Mouse (Mus musculus): ENCODE measurements around the gene Iqsec3. TPM values are rescaled to one million over a fixed set of nuclear protein-coding genes. Genes with fewer than 3 reads are reported as not detected.

Gene Iqsec3
- total and polyA plus RNA-seq, 2 experiments from 2014 or later = 0.04 TPM; not detected in 1

DNA sequence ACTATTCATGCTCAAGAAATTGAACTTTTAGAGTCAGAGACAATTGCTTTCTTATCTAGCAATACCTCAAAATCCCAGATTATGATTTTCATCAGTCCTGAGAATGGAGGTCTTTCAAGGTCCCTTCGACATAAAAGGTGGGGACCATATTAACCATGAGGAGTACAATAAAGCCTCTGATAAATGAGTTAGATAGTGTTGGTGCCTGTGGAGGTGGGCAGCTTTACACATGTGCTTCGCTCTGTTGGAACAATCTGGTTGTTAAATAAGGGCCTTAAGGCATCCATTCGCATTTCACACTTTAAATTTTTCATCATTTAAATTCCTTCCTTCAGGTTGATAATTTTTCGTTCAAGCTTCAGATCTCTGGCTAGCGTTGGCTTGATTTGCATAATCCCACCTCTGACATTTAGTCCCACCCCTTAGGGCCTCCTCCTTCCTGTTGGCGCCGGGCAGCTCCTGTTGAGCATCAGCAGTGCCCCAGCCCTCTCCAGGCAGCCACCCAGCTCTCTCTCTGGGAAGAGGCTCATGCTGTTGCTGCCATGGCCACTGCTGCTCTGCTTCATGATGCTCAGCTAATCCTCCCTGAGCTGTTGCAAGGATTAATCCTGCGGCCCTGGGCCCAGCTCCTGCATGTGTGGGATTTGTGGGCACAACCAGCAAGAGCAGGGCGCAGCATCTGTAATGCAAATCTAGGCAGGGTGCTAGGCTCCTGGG lies 25.5 kb upstream of the Iqsec3 start:
- 15% methylated on average over 9 of the region's 9 CpGs for WGBS
- Histone ChIP-seq H3K9ac (replicated peaks; ENCODE audit: low read depth, low read length) (no peak overlapping the region), H3K27me3 (ENCODE audit: control insufficient read depth, insufficient read depth, low read length) (no peaks in the 10 kb centered on the region), H3K9me3 (replicated peaks; ENCODE audit: control insufficient read depth, low read length) (no peaks in the 10 kb centered on the region), H3K36me3 (replicated peaks; ENCODE audit: control insufficient read depth, insufficient read depth, low read length) (no peaks in the 10 kb centered on the region), H3K4me1 (ENCODE audit: control insufficient read depth, insufficient read depth) (no peaks in the 10 kb centered on the region), H3K4me3 (ENCODE audit: low read depth, low read length) (no peak overlapping the region), H3K27ac (ENCODE audit: low read depth) (no peak overlapping the region), H3K4me2 (ENCODE audit: low read depth, low read length) (no peak overlapping the region)
- TF ChIP-seq EP300 (IDR thresholded peaks at IDR 0.05; ENCODE audit: low read depth) = no peak
- TF ChIP-seq CTCF (IDR thresholded peaks at IDR 0.05; ENCODE audit: low read depth) = no peak
- DNase-seq (ENCODE audit: low spot score) = no peak
- no peak for ATAC-seq (ENCODE audit: insufficient read depth, low read depth)

DNA sequence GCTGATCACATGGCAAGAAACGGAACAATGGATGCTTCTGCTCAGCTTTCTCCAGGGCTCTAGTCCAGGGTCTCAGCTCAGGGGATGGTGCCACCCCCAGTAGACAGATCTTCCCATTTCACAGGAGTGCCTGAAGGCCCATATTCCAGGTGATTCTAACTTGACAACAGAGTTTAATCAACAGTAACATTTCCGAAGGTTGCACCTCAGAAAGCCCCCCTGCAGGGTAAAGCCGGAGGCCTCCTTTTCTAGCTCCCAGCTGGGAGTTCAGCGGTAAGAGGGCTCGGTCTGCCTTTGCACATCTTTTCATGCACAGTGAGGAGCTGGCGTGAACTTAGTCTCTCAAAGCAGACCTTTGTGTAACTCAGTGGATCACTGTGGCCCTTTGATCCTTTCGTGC lies 22.1 kb upstream of the Iqsec3 start:
- no peak for DNase-seq (ENCODE audit: low spot score)
- Histone ChIP-seq H3K9ac (replicated peaks; ENCODE audit: low read depth, low read length) (no peak overlapping the region), H3K9me3 (replicated peaks; ENCODE audit: control insufficient read depth, low read length) (no peaks in the 10 kb centered on the region), H3K36me3 (replicated peaks; ENCODE audit: control insufficient read depth, insufficient read depth, low read length) (no peaks in the 10 kb centered on the region), H3K4me1 (ENCODE audit: control insufficient read depth, insufficient read depth) (no peaks in the 10 kb centered on the region), H3K27ac (ENCODE audit: low read depth) (no peak overlapping the region), H3K4me2 (ENCODE audit: low read depth, low read length) (no peak overlapping the region), H3K4me3 (ENCODE audit: low read depth, low read length) (no peak overlapping the region), H3K27me3 (ENCODE audit: control insufficient read depth, insufficient read depth, low read length) (no peaks in the 10 kb centered on the region)
- ATAC-seq (ENCODE audit: insufficient read depth, low read depth) = no peak
- WGBS = 52% methylated on average over 7 of the region's 7 CpGs
- TF ChIP-seq CTCF (IDR thresholded peaks at IDR 0.05; ENCODE audit: low read depth) = no peak
- no peak for TF ChIP-seq EP300 (IDR thresholded peaks at IDR 0.05; ENCODE audit: low read depth)

DNA sequence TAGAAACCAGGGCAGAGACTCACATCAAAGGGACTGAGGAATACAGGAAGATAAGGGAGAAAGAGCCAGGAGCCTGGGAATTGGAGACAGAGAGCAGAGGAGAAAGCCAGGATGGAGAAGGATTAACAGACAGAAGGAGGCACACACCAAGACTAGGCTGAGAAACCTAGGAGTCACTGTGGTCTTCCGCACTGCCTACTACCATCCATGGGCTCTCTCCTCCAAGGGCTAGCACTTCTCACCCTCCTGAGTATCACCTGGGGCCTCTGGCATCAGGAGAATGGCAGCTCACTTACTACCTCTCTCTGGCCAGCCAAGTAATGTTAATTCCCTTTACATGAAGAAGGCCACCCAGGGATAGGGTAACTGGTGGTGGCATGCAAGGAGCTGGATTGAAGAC lies 21.5 kb upstream of the Iqsec3 start:
- ATAC-seq (ENCODE audit: insufficient read depth, low read depth) (no peak), DNase-seq (ENCODE audit: low spot score) (no peak)
- H3K4me2 ChIP-seq (ENCODE audit: low read depth, low read length) = no peak overlapping the region
- H3K36me3 ChIP-seq (replicated peaks; ENCODE audit: control insufficient read depth, insufficient read depth, low read length) = no peaks in the 10 kb centered on the region
- WGBS = 100% methylated on average over 1 of the region's 1 CpGs
- no peak for TF ChIP-seq CTCF (IDR thresholded peaks at IDR 0.05; ENCODE audit: low read depth)
- TF ChIP-seq EP300 (IDR thresholded peaks at IDR 0.05; ENCODE audit: low read depth) = no peak
- H3K4me1 ChIP-seq (ENCODE audit: control insufficient read depth, insufficient read depth) = no peaks in the 10 kb centered on the region
- H3K27me3 ChIP-seq (ENCODE audit: control insufficient read depth, insufficient read depth, low read length) = no peaks in the 10 kb centered on the region
- H3K27ac ChIP-seq (ENCODE audit: low read depth) = no peak overlapping the region
- no peak overlapping the region for H3K9ac ChIP-seq (replicated peaks; ENCODE audit: low read depth, low read length)
- H3K9me3 ChIP-seq (replicated peaks; ENCODE audit: control insufficient read depth, low read length) = no peaks in the 10 kb centered on the region
- no peak overlapping the region for H3K4me3 ChIP-seq (ENCODE audit: low read depth, low read length)

DNA sequence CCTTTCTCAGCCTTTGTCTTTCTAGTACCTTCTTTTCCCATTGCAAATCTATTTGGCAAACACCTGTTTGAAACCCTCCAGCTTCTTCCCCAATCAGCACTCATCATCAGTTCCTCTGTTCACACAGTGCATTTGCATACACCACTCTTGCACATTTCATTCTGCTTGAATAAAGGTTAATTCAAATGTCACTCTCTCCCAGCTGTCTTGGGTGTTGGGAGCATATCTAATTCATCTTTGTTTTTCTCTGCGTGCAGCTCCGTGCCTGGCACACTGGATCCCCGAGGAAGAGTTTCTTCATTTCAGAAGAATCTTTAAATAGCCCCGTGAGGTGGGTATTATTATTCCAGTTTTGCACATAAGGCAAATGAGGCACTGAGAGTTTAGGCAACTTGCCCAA lies 20.8 kb upstream of the Iqsec3 start:
- no peak for ATAC-seq (ENCODE audit: insufficient read depth, low read depth)
- Histone ChIP-seq H3K27me3 (ENCODE audit: control insufficient read depth, insufficient read depth, low read length) (no peaks in the 10 kb centered on the region), H3K9me3 (replicated peaks; ENCODE audit: control insufficient read depth, low read length) (no peaks in the 10 kb centered on the region), H3K4me2 (ENCODE audit: low read depth, low read length) (no peak overlapping the region), H3K9ac (replicated peaks; ENCODE audit: low read depth, low read length) (no peak overlapping the region), H3K4me1 (ENCODE audit: control insufficient read depth, insufficient read depth) (no peaks in the 10 kb centered on the region), H3K36me3 (replicated peaks; ENCODE audit: control insufficient read depth, insufficient read depth, low read length) (no peaks in the 10 kb centered on the region), H3K27ac (ENCODE audit: low read depth) (no peak overlapping the region), H3K4me3 (ENCODE audit: low read depth, low read length) (no peak overlapping the region)
- WGBS = 67% methylated on average over 4 of the region's 4 CpGs
- DNase-seq (ENCODE audit: low spot score) = no peak
- no peak for TF ChIP-seq EP300 (IDR thresholded peaks at IDR 0.05; ENCODE audit: low read depth)
- TF ChIP-seq CTCF (IDR thresholded peaks at IDR 0.05; ENCODE audit: low read depth) = no peak

DNA sequence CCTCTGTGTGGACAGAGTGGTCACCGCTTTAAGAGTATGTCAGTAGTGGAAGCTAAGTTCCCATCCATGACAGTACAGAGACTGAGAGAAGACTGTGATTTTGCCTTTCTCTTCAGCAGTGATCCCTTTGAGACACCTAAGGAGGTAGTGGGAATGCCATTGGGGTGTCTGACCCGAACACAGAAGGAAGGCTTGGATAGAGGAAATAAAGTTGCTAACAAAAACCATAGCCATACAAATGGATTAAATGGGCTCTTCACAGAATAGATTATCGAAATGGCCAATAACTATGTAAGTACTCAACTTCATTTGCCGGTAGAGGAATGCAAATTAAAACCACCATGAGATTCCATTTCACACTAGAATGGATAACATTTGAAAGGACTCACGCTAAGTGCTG lies 17.9 kb upstream of the Iqsec3 start:
- 68% methylated on average over 5 of the region's 5 CpGs for WGBS
- Histone ChIP-seq H3K4me2 (ENCODE audit: low read depth, low read length) (no peak overlapping the region), H3K36me3 (replicated peaks; ENCODE audit: control insufficient read depth, insufficient read depth, low read length) (no peaks in the 10 kb centered on the region), H3K4me1 (ENCODE audit: control insufficient read depth, insufficient read depth) (no peaks in the 10 kb centered on the region), H3K27me3 (ENCODE audit: control insufficient read depth, insufficient read depth, low read length) (no peaks in the 10 kb centered on the region), H3K9me3 (replicated peaks; ENCODE audit: control insufficient read depth, low read length) (no peaks in the 10 kb centered on the region), H3K27ac (ENCODE audit: low read depth) (no peak overlapping the region), H3K4me3 (ENCODE audit: low read depth, low read length) (no peak overlapping the region), H3K9ac (replicated peaks; ENCODE audit: low read depth, low read length) (no peak overlapping the region)
- TF ChIP-seq EP300 (IDR thresholded peaks at IDR 0.05; ENCODE audit: low read depth) (no peak), CTCF (IDR thresholded peaks at IDR 0.05; ENCODE audit: low read depth) (no peak)
- ATAC-seq (ENCODE audit: insufficient read depth, low read depth) (no peak), DNase-seq (ENCODE audit: low spot score) (no peak)

DNA sequence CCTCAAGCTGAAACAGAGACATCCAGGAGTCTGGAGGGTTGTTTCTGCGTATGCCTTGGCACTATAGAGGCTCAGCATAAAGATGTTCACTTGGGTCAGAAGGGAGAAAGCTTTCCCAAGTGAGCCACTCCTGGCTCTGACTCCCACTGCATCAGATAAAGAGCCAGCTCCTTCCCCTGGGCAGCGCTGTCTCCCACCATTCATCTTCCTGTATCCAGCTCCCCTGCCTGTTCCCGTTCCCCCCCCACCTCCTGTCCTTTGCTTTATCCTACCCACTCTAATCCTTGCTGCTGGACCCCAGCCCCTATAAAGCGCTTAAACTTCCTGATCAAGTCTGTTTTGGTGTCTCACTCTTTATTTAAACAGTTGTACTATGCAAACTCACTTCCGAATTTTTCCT lies 1.2 kb downstream of the Iqsec3 start:
- Histone ChIP-seq H3K9me3 (replicated peaks; ENCODE audit: control insufficient read depth, low read length) (no peaks in the 10 kb centered on the region), H3K27me3 (ENCODE audit: control insufficient read depth, insufficient read depth, low read length) (peaks cover 42% of the 10 kb centered on the region), H3K27ac (ENCODE audit: low read depth) (no peak overlapping the region), H3K9ac (replicated peaks; ENCODE audit: low read depth, low read length) (no peak overlapping the region), H3K4me2 (ENCODE audit: low read depth, low read length) (no peak overlapping the region), H3K4me3 (ENCODE audit: low read depth, low read length) (no peak overlapping the region), H3K4me1 (ENCODE audit: control insufficient read depth, insufficient read depth) (no peaks in the 10 kb centered on the region), H3K36me3 (replicated peaks; ENCODE audit: control insufficient read depth, insufficient read depth, low read length) (no peaks in the 10 kb centered on the region)
- TF ChIP-seq CTCF (IDR thresholded peaks at IDR 0.05; ENCODE audit: low read depth) (no peak), EP300 (IDR thresholded peaks at IDR 0.05; ENCODE audit: low read depth) (no peak)
- WGBS = 41% methylated on average over 5 of the region's 5 CpGs
- ATAC-seq (ENCODE audit: insufficient read depth, low read depth) = no peak
- DNase-seq (ENCODE audit: low spot score) = no peak

Data from heart, postnatal 0 days (tissue).